Mouse (Mus musculus) hindbrain, embryonic 12.5 days (tissue): ENCODE measurements around the gene Mdga1. TPM values are rescaled to one million over a fixed set of nuclear protein-coding genes. Genes with fewer than 3 reads are reported as not detected.

Experiments
- ATAC-seq: fragments of 200-750 bp; cut with Nextera tagmentation; 2 replicates; pipeline ENCODE4 v1.8.0; 2017; ENCODE audit warnings: moderate TSS enrichment; ENCODE audit not compliant: low FRiP score
- H3K27ac ChIP-seq: fragments of 300-500 bp; sonication (generic); 2 replicates; pipeline ENCODE4 v1.5.1; 2016; ENCODE audit warnings: mild to moderate bottlenecking
- H3K27me3 ChIP-seq: fragments of 300-500 bp; sonication (generic); 2 replicates; pipeline ENCODE4 v1.6.1; 2016; ENCODE audit warnings: mild to moderate bottlenecking
- H3K36me3 ChIP-seq: fragments of 300-500 bp; sonication (generic); 2 replicates; pipeline ENCODE4 v1.6.1; 2016; ENCODE audit warnings: mild to moderate bottlenecking
- H3K4me1 ChIP-seq: fragments of 300-500 bp; sonication (generic); 2 replicates; pipeline ENCODE4 v1.6.1; 2016
- H3K4me2 ChIP-seq: fragments of 300-500 bp; sonication (generic); replicated peaks from 2 replicates; pipeline ENCODE4 v1.6.1; 2016; ENCODE audit warnings: mild to moderate bottlenecking
- H3K4me3 ChIP-seq: fragments of 300-500 bp; sonication (generic); 2 replicates; pipeline ENCODE4 v1.5.1; 2016; ENCODE audit warnings: mild to moderate bottlenecking
- H3K9ac ChIP-seq: fragments of 300-500 bp; sonication (generic); 2 replicates; pipeline ENCODE4 v1.6.1; 2016; ENCODE audit warnings: mild to moderate bottlenecking, moderate library complexity
- H3K9me3 ChIP-seq: fragments of 300-500 bp; sonication (generic); replicated peaks from 2 replicates; pipeline ENCODE4 v1.6.1; 2016; ENCODE audit warnings: mild to moderate bottlenecking
- WGBS: fragments of 180-500 bp; shearing (Covaris S2); methylation state at CpG from one replicate; pipeline ENCODE4 v1.1.7; 2016; 5-methylcytosine and 5-hydroxymethylcytosine counted together
- polyA plus RNA-seq: library from polyadenylated mRNA; unstranded; fragments of >200 nt; fragmentation: Nextera tagmentation; extraction: Ambion mirVana; gene quantifications from 2 replicates; pipeline ENCODE4 v1.2.1, GENCODE M21; 2016

Mdga1 gene
- polyA plus RNA-seq, 1 experiment from 2014 or later, result 11.8 TPM

GRCm38 (mm10) chr17:29888981-29889980 lies 80.6 kb downstream of the Mdga1 start:
- Histone ChIP-seq H3K9me3 (no peaks in the 10 kb centered on the region), H3K27me3 (peaks cover 59% of the 10 kb centered on the region), H3K36me3 (no peaks in the 10 kb centered on the region), H3K9ac (peak overlapping the region; percentile 87), H3K4me3 (peak overlapping the region; percentile 68), H3K4me2 (peak overlapping the region; percentile 95), H3K27ac (peak overlapping the region; percentile 87), H3K4me1 (peaks cover 43% of the 10 kb centered on the region)
- ATAC-seq, result peak; percentile 75
- 1% methylated on average over 67 of the region's 67 CpGs for WGBS

DNA sequence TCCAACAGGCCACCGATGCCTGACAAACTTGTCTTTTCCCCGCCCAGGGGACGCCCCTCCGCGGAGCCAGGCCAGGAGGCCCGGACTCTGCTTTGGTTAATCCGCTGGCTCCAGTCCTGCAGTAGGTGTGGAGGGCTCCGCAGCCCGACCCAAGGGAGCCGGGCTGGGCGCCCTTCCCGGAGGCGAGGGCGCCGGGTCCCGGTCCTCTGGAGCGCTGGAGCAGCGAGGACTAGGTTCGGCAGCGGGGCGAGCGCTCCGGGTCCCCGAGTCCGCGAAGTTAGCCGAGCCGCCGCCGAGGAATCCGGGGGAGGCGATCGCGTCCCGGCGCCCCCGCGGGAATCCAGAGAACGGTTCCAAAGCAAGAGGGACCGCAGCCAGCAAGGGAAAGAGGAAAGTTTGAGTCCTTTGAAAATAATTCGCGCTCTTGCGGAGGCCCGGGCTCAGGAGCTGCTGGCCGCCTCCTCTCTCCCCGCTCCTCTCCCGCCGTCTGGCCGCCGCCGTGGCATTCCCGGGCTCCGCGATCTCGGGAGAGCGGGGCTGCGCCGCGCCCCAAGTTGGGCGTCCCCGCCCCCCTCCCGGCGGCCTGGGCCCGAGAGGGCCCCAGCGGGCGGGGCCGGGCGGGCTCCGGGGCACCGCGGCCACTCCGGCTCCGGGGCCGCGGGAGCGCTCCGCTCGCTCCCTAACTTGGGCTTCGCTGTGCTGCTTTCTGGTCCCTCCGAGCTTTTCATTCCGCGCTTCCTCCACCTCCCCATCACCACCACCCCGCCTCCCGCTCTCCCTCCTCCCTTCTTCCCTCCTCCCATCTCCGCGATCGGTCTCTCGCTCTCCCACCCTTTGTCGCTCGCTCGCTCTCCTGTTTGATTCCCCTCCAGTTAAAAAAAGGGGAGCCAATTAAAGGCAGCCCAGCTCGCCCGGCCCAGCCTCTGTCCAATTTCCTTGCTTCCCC lies 81.7 kb downstream of the Mdga1 start:
- peak; percentile 50 for ATAC-seq
- peak overlapping the region; percentile 95 for H3K4me2 ChIP-seq
- WGBS, result under 1% methylated on average over 65 of the region's 93 CpGs
- H3K9me3 ChIP-seq, result no peaks in the 10 kb centered on the region
- H3K4me3 ChIP-seq, result peak overlapping the region; percentile 68
- peak overlapping the region; percentile 87 for H3K9ac ChIP-seq
- H3K27ac ChIP-seq, result peak overlapping the region; percentile 87
- H3K27me3 ChIP-seq, result peaks cover 62% of the 10 kb centered on the region
- H3K4me1 ChIP-seq, result peaks cover 52% of the 10 kb centered on the region
- H3K36me3 ChIP-seq, result no peaks in the 10 kb centered on the region

GRCm38 (mm10) chr17:29887271-29887880 lies 82.5 kb downstream of the Mdga1 start:
- Histone ChIP-seq H3K4me2 (peak overlapping the region; percentile 95), H3K27ac (peak overlapping the region; percentile 87), H3K4me1 (peaks cover 54% of the 10 kb centered on the region), H3K9ac (peak overlapping the region; percentile 87), H3K9me3 (no peaks in the 10 kb centered on the region), H3K27me3 (peaks cover 62% of the 10 kb centered on the region), H3K4me3 (peak overlapping the region; percentile 68), H3K36me3 (no peaks in the 10 kb centered on the region)
- under 1% methylated on average over 57 of the region's 57 CpGs for WGBS
- peak; percentile 44; the same call in 1 of the 2 replicates for ATAC-seq

DNA sequence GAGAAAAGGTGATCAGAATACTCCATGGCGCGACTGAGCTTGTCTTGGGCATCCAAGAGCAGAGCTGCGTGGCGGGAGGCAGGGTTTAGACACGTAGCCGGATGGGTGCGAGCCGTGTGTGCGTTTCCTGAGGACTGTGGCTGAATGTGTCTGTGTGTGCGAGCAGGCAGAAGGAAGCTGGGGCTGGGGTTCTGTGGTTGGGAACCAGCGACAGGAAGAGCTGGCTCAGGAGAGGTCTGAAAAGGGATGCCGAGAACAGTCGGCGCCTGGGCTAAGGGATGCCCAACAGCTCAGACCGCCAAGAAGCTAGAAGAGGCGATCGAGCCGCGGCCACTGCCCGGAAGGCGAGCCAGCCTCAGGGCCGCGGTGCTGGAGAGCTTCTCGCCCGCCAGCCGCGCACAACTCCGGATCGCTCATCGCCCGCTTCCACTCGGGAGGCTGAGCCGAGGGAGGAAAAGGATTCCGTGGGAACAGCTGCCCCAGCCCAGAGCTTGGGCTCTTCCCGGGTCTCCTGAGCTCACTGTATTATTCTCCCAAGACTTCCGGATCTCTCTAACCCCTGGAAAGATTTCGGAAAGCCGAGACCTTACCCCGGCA lies 83.1 kb downstream of the Mdga1 start:
- peak overlapping the region; percentile 87 for H3K9ac ChIP-seq
- 2% methylated on average over 39 of the region's 39 CpGs for WGBS
- peak overlapping the region; percentile 68 for H3K4me3 ChIP-seq
- peak overlapping the region; percentile 95 for H3K4me2 ChIP-seq
- H3K36me3 ChIP-seq, result no peaks in the 10 kb centered on the region
- no peak for ATAC-seq
- H3K27me3 ChIP-seq, result peaks cover 62% of the 10 kb centered on the region
- H3K4me1 ChIP-seq, result peaks cover 54% of the 10 kb centered on the region
- H3K27ac ChIP-seq, result peak overlapping the region; percentile 87
- no peaks in the 10 kb centered on the region for H3K9me3 ChIP-seq

DNA sequence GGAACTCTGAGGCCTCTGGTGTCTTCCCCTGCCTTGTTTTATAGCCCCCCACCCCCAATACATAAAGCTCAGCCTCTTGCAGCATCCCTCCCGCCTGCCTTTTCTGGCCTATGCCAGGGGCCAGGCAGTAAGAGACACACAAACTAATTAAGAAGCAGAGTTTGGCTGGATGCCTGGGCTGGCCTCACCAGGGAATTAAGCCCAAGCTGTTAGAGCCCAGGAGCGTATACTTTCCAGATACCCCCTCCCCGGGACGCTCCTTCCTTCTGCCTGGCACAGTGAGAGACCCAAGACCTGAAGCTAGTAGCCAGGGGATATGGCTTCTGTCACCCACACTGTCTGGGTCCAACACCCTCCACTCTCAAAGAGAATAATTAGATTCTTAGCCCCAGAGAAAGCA lies 83.8 kb downstream of the Mdga1 start:
- peak overlapping the region; percentile 95 for H3K4me2 ChIP-seq
- H3K4me3 ChIP-seq, result peak overlapping the region; percentile 68
- H3K4me1 ChIP-seq, result peaks cover 54% of the 10 kb centered on the region
- no peak for ATAC-seq
- H3K27ac ChIP-seq, result peak overlapping the region; percentile 87; the same call in 1 of the 2 replicates
- peaks cover 56% of the 10 kb centered on the region for H3K27me3 ChIP-seq
- no peaks in the 10 kb centered on the region for H3K36me3 ChIP-seq
- WGBS, result 1% methylated on average over 4 of the region's 4 CpGs
- H3K9ac ChIP-seq, result peak overlapping the region; percentile 87
- no peaks in the 10 kb centered on the region for H3K9me3 ChIP-seq

- Histone ChIP-seq H3K4me2 (peak overlapping the region; percentile 95), H3K4me1 (peaks cover 62% of the 10 kb centered on the region), H3K9ac (peak overlapping the region; percentile 39), H3K36me3 (no peaks in the 10 kb centered on the region), H3K9me3 (no peaks in the 10 kb centered on the region), H3K27ac (peak overlapping the region; percentile 52), H3K27me3 (peaks cover 41% of the 10 kb centered on the region), H3K4me3 (peak overlapping the region; percentile 68)
- 26% methylated on average over 6 of the region's 6 CpGs for WGBS
- ATAC-seq, result no peak
Measured at GRCm38 (mm10) chr17:29884596-29884995, 85.3 kb downstream of the Mdga1 start.

GRCm38 (mm10) chr17:29883351-29883750 lies 86.5 kb downstream of the Mdga1 start:
- ATAC-seq, result no peak

DNA sequence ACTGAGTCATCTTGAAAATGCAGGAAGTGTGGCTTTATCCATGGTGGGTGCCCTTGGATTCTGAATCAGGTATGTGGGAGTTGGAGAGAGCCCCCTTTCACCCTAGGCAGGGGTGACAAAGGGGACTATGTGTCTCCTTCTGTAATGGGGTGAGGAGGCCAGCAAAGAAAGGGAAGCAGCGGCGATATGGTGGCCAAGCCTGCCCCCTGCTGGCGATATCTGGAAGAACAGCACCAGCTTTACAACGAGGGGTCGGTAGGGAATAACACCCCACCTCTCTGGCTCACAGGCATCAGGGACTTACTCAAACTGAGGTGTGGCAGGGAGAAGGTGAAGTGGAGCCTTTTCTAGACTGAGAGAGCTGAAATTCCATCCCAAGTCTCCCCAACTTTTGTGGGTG lies 87.0 kb downstream of the Mdga1 start:
- Histone ChIP-seq H3K4me1 (peaks cover 58% of the 10 kb centered on the region), H3K9me3 (no peaks in the 10 kb centered on the region), H3K4me2 (peak overlapping the region; percentile 95; the same call in 1 of the 2 replicates), H3K9ac (peak overlapping the region; percentile 24; the same call in 1 of the 2 replicates), H3K4me3 (0 out of 2 replicates have a peak overlapping the region, but pooled peaks have one; percentile 8), H3K27ac (peak overlapping the region; percentile 12; the same call in 1 of the 2 replicates), H3K36me3 (no peaks in the 10 kb centered on the region), H3K27me3 (peaks cover 34% of the 10 kb centered on the region)
- no peak for ATAC-seq
- 0% methylated on average over 5 of the region's 5 CpGs for WGBS

More at GRCm38 (mm10) chr17:29883351-29883750, 86.5 kb downstream of the Mdga1 start:
- Histone ChIP-seq H3K4me2 (peak overlapping the region; percentile 95), H3K27me3 (peaks cover 34% of the 10 kb centered on the region), H3K4me3 (peak overlapping the region; percentile 15; the same call in 1 of the 2 replicates), H3K27ac (peak overlapping the region; percentile 58; the same call in 1 of the 2 replicates), H3K36me3 (no peaks in the 10 kb centered on the region), H3K9ac (peak overlapping the region; percentile 24; the same call in 1 of the 2 replicates), H3K4me1 (peaks cover 58% of the 10 kb centered on the region), H3K9me3 (no peaks in the 10 kb centered on the region)
- WGBS, result 48% methylated on average over 9 of the region's 9 CpGs

DNA sequence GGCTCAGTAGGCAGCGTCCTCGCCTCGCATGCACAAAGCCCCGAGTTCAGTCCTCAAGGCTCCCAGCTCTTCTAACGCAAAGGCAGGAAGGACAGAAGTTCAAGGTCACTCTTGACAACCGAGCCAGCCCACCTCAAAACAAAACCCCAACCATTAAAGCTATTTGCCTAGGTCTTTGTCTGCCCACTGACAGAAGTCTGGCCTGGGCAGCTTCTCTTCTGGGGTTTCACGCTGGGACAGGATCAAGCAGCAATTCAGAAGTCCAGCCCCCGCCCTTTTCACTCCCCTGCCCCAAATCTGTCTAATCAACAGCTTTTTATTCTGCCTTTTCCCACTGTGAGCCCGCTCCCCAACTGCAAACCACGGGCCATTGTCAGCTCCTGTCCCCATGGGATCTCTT lies 89.6 kb downstream of the Mdga1 start:
- Histone ChIP-seq H3K4me3 (no peak overlapping the region), H3K27ac (no peak overlapping the region), H3K4me1 (peaks cover 43% of the 10 kb centered on the region), H3K36me3 (no peaks in the 10 kb centered on the region), H3K27me3 (peaks cover 15% of the 10 kb centered on the region), H3K9me3 (no peaks in the 10 kb centered on the region), H3K9ac (no peak overlapping the region), H3K4me2 (0 out of 2 replicates have a peak overlapping the region, but pooled peaks have one; percentile 6)
- 40% methylated on average over 10 of the region's 10 CpGs for WGBS
- no peak for ATAC-seq

DNA sequence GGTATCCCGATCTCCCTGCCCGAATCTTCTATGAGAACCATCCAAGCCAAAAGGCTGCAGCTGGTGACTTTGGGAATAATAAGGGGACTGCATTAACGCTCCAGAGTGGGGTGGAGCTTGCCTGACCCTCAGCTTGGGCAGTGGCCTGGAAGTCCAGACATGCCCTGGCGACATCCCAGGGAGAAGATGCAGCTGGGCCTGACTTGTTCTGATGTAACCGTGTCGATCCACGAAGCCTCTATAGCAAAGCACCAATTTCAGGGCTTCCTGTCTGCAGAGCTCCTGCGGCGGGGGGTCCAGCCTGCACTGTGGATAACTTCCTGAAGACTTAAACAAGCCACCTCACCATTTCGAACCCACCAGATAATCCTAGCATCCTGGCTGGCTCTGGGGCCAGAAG lies 90.9 kb downstream of the Mdga1 start:
- Histone ChIP-seq H3K4me2 (no peak overlapping the region), H3K4me1 (peaks cover 47% of the 10 kb centered on the region), H3K27me3 (peaks cover 11% of the 10 kb centered on the region), H3K9ac (no peak overlapping the region), H3K4me3 (no peak overlapping the region), H3K27ac (no peak overlapping the region), H3K36me3 (no peaks in the 10 kb centered on the region), H3K9me3 (no peaks in the 10 kb centered on the region)
- ATAC-seq, result no peak
- whole genome bisulfite sequencing, result 79% methylated on average over 10 of the region's 10 CpGs
